Mouse (Mus musculus) erythroblast, adult 5-6 weeks (primary cell): ENCODE data around the gene Nav2. TPM values are rescaled to one million over a fixed set of nuclear protein-coding genes. Genes with fewer than 3 reads are reported as not detected.

ENCODE experiments used
- ATAC-seq: replicated peaks from 2 replicates; pipeline ENCODE4 v1.8.0; 2016; ENCODE audit warnings: moderate number of reproducible peaks, mild to moderate bottlenecking, moderate TSS enrichment, inconsistent platforms; ENCODE audit not compliant: poor library complexity, low FRiP score, severe bottlenecking
- total RNA-seq, 2 experiments: library from RNA; stranded (forward) in 1 of 2; stranded (reverse) in 1 of 2; fragments of 150-400 nt in 1 of 2; fragments of 200-764, 138-1000 nt in 1 of 2; gene quantifications; 2 replicates each; pipeline versions ENCODE4 v1.2.3 to v1.2.4; 2015 to 2017; ENCODE audit warnings: low replicate concordance in 2 of 2

Nav2 gene
- total RNA-seq, 2 experiments from 2014 or later: 1.9 to 4.6 TPM

DNA sequence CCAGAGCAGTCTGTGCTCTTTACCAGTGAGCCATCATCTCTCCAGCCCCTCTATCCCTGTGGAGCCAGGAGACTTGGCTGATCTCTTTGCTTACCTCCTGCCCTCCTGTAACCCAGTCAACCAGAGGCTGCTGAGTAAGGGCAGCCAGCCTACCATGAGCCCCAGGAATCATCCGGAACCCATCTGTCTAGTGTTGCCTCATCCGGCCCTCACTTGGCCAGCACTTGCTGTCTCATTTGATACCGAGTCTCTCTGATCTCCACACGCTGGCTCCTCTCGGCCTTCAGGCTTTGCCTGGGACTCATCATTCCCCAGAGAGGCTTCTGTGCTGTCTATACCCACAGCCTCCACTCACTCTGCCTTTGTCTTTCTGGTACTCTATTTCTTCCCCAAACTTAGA lies 273.9 kb downstream of the Nav2 start:
- no peak for ATAC-seq

DNA sequence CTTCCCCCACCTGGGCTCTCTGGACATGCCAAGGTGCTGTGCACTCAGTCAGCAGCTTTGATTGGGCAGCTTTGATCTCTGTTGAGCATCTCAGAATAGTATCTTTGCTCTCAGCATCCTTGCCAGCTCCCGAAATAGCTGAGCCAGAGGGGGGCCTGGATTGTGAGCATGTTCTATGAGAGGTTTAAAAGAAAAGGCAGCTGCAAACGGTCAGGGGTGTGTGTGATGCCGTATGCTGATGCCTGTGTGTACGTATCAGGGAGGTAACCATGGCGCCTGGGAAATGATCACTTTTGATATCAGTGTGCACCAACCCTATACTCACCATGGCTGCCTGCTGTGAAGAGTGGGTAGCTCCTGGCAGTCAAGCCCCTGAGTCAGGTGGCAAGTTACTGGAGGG lies 275.2 kb downstream of the Nav2 start:
- ATAC-seq: no peak

DNA sequence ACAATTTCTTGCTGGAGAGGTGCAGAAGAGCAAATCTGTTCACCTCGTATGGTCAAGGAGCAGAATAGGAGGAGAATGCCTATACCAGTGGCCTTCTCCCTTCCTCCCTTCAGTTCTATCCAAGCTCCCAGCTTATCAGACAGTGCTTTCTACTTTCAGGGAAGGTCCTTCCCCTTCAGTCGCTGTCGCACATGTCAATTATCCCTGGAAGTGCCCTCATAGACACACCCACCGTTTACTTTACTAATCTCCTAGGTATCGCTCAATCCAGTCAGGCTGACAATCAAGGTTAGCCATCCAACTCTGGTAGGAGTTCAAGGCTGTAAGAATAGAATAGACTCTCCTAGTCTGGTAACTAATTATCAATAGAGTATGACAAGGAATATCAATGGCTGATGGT lies 277.5 kb downstream of the Nav2 start:
- no peak for ATAC-seq

DNA sequence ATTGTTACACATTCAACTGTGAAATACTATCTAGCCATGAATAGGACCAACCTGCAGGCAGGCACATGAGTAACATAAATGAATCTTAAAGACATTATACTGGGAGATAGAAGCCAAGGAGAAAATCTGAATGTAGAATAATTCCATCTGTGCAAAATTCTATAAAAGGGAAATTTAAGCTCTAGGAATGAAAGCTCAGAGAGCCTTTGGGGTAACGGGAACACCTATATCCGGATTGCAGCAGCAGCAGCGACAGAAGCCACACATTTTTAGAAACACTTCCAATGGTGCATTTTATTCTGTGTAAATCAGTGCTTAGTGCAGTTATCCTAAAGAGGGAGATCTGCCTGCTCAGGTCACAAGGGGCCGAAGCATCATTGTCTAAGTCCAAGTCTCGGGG lies 280.8 kb downstream of the Nav2 start:
- no peak for ATAC-seq

DNA sequence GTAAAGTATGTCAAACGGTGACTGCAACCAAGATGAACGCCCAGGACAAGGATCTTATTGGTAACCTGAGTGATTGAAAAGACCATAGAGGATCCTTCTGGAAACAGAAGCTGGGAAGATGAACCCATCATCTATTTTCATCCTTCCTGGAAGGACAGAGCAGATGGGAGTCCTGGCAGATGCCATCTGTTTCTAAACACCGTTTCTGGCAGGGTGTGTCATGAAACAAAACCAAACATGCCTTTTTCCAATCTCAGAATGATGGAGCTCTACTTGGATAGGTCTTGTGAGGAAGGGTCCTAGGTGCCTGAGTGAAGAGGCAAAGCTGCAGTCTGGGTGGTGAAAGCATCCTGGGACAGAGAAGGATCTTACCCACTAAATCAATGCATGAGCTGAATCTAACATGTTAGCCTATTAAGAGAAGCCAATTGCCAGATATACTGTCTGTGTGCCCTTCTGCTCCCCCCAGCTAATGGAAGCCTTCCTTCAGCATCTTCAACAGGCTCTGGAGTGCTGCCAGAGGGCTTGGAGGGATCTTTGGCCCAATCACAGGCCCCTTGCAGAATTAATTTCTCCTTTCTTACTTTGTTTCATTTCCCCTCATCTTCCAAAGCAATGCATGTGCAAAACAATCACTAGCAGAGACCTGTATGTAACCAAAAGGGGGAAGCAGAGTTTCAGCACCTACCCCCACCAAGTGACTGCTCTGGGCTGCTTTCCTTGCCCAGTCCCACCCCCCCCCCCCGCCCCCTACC lies 281.9 kb downstream of the Nav2 start:
- ATAC-seq: no peak

DNA sequence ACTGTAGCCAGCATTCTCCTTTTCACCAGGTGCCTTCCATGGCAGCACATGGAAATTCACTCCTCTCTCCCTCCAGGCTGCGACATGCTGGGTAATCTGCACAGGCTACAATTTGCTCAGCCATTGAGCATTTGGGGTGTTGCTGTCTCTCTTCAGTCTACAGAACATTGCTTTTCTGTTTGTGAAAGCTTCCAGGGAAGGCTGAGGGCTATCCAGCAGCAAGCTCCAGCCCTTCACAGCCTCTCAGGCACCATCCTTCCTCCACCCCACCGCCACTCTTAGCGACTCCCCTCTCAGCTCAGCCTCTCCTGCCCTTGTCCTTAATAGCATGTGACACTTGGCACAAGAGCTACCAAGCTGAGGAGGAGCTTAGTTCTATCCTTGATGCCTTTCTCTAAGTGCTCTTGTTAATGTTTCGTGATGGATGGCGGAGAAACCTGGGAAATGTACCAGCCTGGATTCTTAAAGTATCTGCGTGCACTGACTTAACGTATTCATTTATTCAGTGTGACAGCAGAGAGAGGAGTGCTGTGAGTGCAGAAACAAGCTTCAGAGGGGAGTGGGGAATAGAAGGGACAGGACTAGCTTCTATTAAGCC lies 282.7 kb downstream of the Nav2 start:
- ATAC-seq: no peak

DNA sequence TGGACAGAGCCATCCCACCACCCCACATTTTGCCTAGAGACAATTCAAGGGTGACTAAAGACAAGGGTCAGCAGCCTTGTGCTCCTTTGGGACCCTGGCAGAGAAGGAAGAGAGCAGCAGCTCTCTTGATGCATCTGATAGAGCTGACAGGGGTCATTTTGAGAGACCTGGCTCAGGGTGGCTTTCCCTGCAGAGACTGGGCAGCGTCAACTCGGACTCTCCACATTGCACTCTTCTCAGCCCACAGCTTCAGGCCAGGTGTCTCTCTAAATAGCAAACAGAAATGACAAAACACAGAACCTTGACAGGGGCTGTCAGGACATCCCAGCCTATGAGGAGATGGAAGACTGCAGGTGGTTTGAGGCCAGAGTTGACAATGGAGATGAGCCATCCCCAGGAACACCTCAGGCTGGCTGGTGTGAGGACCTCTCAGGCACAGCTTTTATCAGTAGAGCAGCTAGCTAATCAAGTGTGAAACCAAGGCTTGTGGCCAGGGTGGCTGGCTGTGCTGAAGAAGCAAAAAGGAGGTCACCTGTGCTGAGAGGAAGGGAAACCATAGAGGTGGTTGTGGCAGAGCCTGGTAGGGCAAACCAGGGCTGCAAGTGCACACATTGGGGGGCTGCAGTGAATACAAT lies 283.7 kb downstream of the Nav2 start:
- ATAC-seq: no peak

DNA sequence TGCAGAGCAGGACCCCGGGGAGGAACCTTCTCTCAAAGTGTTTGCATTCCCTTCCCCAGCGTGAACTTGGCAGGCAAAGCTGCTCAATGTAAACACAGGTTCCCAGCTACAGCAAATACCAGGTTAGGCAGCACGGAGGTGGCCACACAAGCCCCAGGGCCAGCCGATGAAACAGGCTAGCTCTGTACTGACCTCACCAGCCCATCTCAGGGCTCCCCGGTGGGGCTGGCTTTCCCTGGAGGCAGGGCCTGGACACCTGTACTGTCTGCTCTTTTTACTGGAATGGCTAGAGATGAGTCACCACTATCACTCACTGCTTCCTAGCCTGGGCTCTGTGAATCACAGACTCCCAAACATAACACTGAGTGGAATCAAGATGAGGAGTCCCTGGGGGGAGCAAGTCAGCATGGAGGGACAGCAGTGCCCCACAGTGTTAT lies 287.2 kb downstream of the Nav2 start:
- ATAC-seq: no peak

DNA sequence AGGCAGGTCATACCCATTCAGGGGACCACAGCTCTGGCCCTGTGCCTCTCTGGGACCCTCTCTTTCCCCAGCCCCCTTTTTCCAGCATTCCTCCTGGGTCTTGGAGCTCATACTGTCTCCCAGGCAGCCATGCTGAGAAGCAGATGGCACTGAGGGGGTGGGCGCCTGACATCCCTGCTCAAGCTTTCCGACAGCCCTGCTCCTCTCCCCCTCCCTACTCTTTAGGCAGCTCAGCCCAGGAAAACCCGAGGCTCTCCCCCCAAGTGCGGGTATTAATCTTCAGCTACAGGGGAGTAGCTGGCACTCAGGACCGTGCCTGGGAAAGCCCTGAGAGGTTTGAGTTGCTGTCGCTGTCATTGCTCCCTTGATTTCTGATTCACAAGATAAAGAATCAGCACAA lies 290.9 kb downstream of the Nav2 start:
- ATAC-seq: no peak

DNA sequence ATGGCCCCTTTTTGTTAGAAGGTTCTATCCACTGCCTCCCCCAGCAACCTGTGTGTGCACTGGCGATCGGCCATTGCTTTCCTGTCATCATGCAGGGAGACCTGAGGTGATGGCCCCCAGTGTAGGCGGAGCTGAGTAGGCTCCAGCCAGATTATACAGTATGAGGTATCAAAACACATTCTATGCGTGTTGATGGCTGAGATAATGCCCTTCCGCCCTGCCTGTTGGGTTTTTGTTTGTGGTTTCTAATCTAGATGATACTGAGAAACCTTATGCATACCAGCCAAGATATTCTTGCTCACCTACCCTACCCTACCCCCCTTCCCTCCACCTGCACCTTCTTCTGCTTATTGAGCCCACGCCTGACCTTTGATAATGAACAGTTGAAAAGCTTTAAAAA lies 291.8 kb downstream of the Nav2 start:
- no peak for ATAC-seq

DNA sequence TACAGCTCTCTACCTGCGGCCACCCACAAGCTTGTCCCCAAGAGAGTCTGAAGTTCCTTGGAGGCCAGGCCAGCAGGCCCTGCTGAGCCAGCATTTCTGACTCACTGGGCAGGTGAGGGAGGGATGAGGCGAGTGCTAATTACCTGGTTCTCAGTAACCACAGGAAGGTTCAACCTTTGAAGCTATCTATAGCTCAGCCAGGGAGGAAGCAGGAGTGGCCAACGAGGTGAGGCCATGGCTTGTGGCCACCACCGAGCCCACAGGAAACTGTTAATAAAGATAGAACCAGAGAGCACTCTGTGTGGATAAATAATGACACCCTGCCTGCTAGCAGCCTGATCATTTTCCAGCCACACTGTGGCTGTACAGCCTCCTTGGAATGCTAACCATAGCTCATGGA lies 294.5 kb downstream of the Nav2 start:
- ATAC-seq: no peak

DNA sequence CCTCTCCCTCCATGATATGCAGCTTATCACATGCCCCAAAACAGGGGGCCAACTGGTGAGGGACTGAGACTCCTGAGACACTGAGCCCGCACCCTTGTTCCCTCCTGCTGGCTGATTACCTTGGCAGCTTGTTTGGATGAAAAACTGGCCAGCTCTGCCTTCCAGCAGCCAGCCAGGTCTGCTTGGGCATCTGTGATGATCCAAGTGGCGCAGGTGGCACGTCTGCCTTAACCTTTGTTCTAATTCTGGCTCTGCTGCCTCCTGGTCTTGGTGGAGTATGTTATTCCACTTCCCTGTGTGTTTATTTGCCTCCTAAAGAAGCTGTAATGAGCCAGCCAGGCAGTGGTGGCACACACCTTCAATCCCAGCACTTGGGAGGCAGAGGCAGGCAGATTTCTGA lies 296.3 kb downstream of the Nav2 start:
- no peak for ATAC-seq

DNA sequence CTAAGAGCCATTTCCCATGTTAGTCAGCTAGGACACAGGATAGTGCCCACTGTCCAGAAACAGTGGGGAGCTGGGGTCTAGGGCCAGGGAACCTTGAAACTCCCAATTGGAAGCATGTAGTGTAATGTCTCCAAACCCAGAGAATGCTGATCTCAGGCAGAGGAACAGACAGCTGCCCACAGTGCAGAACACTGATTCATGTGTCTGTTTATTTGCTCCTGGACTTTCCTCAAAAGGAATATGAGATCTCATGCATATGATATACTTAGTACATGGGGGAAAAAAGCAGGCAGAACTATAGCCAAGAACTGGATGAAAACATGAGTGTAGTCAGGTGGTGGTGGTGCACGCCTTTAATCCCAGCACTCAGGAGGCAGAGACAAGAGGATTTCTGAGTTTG lies 297.0 kb downstream of the Nav2 start:
- no peak for ATAC-seq

DNA sequence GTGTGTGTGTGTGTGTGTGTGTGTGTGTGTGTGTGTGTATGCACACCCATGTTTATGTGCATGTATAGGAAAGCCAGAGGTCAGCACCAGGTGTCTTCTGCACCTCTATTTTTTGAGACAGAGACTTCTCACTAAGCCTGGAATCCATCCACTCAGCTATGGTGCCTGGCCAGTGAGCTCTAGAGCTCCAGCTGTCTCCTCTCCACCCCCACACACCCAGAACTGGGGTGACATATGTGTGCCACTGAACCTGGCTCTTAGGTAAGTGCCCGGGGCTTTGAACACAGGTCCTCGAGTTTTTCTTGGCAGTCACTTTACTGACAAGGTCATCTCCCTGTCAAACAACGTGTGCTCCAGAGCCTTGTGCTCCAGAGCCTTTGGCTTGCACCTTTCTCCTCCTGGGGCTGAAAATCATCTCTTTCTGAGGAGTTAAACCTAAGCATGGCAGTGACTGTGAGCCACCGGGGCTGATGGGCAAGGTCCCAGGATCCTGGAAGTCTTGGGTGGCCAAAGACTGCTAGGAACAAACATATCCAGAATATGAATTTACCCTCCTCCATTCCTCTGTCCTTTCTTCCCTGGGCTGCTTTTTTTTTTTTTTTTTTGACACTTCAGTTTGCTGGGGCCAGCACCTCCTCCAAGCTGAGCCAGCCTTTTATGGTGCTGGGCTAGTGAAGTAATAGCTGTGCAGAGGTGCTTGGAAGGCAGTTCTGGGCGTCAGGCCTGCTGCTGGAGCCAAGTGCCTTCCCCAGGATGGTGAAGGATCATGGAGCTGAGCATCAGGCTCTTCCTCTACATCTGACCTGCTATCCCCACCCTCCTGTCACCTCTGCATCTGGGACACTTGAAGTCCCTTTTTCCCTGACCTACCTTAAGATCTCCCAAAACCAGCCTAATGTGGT lies 298.5 kb downstream of the Nav2 start:
- ATAC-seq: no peak

DNA sequence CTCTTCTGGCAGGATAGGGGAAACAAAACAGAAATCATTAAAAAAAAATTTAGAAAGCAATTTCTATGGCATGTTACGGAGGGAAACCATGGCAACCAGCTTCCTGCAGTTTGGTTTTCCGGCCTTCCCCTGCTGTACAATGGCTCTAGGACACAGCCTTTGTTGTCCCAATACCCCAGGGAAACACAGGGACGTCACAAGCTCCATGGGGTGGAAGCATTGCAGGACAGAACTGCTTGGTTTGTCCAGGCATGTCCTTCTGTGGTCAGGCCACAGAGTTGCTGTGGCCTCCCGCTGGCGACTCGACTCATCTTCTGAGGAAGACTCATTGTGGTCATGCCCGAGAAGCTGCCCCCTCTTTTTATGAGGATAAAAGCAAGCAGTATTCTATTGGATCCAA lies 301.0 kb downstream of the Nav2 start:
- no peak for ATAC-seq

DNA sequence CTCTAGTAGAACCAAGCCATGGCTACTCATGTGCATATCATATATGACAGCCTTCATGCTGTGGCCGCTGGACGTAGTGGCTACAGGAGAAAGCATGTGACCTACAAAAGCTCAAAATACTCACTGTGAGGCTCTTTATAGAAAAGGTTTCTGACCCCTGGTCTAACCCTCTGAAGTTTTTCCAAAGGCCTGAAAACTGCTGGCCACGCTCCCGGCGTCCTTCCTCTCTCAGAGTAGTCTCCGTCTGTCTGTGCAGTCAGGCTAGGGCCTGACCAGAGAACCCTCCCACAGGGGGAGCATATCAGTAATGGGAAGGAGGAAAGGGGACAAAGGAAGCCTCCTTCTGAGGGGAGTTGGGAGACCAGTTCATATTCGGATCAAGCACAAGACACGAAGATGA lies 302.2 kb downstream of the Nav2 start:
- ATAC-seq: no peak

DNA sequence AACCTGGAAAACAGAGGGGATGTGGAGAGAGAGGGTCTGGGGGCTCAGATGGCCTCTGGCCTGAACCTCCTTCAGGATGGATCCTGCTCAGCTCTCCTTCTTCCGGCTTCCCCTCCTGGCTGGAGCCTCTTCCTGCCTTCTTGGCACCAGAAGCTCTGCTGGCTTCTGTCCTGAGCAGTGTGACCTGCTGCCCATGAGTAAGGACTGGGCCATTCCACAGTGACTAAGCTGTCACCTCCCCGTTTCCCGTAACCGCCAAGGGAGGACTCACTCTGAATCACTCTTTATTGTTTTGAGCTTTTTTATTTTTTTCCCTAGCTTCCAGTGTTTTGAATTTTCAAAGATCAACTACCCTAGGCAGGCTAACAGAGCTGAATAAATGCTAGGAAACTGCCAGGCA lies 304.5 kb downstream of the Nav2 start:
- no peak for ATAC-seq

DNA sequence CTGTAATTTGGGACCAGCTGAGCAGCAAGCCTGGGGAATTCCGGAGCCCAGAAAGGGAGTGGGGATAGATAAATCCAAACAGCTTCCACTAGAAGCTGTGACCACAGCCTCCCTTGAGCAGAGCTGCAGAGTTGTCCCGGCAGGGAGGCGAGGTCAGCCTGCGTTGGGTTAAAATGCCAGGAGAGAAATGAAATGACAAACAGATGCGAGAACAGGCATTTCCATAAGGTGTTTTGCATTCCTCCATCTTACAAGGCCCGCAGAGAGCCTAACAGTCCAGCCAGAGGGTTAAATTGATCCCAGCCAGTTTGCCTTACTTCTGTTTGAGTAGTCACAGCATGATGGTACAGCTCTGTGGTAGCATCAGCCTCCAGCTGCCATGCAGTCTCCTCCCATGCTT lies 309.3 kb downstream of the Nav2 start:
- ATAC-seq: no peak

DNA sequence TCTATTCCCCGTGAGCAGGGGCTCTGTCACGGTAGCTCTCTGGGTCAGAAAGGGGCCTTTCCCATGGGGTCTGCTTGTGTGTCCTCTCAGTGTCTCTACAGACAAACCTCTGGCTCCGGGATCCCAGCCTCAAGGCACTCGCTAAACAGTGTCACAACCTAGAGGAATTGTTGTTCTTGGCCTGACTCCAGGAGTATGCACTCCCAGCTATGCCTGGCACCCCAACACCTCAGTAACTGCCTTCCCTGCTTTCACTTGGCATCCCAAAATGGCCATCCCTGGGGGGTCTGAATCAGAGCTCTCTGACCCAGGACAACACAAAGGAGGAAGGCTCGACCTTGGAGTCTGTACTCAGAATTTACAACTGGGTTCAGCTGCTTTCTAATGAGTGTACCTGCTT lies 317.2 kb downstream of the Nav2 start:
- ATAC-seq: no peak

DNA sequence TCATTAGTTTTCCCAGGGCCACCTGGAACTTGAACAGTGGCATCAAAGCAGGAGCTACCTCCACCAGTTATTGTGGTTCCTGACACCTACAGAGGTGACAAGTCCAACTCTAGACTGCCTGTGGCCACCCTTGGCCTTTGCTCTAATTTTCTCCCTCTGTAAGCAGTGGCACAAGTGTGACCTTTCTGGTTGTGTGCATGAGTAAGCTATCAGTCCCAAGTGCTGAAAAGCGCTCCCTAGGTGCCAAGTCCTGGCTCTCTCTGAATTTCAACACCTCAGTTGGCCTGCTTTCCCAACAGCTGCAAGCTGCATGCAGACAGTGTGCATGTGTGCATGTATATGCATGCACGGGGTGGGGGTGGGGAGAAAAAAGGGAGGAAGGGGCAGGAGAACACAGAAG lies 324.5 kb downstream of the Nav2 start:
- no peak for ATAC-seq
